Mouse (Mus musculus): Measurements from ENCODE around the gene Cacng1. TPM values are rescaled to one million over a fixed set of nuclear protein-coding genes. Genes with fewer than 3 reads are reported as not detected.

Cacng1 gene
- polyA plus RNA-seq, 1 experiment, result 0.33 TPM

DNA sequence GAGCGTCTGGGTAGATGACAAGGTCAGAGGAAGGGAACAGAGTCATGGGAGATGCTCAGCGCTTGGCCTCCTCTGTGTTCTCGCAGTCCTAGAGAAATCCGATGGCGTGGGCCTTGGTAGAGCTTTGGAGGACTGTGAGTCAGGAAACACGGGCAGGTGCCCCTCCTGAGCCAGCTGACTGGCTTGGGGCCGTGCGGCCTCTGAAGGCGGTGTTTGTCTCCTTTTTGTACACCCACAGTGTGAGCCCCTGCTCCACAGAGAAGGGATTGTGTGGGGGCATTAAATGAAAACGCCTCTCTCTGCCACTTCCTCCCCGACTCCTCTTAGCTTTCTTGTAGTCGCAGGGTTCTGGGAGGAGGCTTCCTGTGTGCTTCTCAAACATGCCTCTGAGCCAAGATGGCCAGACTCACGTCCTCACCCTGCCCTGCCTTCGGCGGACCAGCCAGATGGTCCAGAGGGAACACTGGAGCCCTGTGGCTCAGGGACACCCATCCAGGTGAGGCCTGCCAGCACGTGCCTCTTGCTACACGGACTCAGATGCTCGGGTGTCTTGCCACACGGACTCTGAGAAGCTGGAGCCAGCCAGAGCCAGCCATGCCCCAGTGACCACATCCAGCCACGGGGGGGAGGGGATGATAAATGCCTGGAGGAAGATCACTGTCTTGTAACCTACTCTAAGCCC lies 22.2 kb upstream of the Cacng1 start:
- peaks cover 2% of the 10 kb centered on the region; the same call in 1 of the 2 replicates for H3K4me1 ChIP-seq (ENCODE audit: control insufficient read depth, insufficient read depth, low read length)
- TF ChIP-seq CTCF (IDR thresholded peaks at IDR 0.05; ENCODE audit: extremely low read depth, insufficient read depth, low read length), result no peak
- TF ChIP-seq POLR2A (IDR thresholded peaks at IDR 0.05; ENCODE audit: extremely low read depth, insufficient read depth, low read length), result no peak
- H3K27ac ChIP-seq (ENCODE audit: insufficient read depth, low read length), result no peak overlapping the region
- H3K4me3 ChIP-seq (ENCODE audit: insufficient read depth, low read length), result no peak overlapping the region

DNA sequence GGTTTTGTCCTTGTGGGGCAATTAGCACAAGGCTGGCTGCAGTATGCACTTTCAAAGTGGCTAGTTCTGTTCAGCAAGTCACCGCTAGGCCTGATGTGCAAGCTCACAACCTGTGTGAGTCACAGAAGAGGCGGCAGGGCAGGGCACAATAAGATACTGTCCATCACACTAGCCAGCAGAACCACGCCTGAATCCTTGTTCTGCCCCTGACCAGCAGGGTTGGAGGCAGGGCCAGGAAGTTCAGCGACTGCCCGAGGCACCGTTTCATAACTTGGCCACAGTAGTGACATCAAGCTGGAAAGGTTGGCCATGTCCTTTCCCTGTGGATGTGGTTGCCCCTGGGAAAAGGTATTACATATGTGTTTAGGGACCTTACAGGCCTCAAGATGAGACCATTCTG lies 21.6 kb upstream of the Cacng1 start:
- Histone ChIP-seq H3K4me1 (ENCODE audit: control insufficient read depth, insufficient read depth, low read length) (peaks cover 2% of the 10 kb centered on the region; the same call in 1 of the 2 replicates), H3K27ac (ENCODE audit: insufficient read depth, low read length) (no peak overlapping the region), H3K4me3 (ENCODE audit: insufficient read depth, low read length) (no peak overlapping the region)
- TF ChIP-seq POLR2A (IDR thresholded peaks at IDR 0.05; ENCODE audit: extremely low read depth, insufficient read depth, low read length), result no peak
- no peak for TF ChIP-seq CTCF (IDR thresholded peaks at IDR 0.05; ENCODE audit: extremely low read depth, insufficient read depth, low read length)

DNA sequence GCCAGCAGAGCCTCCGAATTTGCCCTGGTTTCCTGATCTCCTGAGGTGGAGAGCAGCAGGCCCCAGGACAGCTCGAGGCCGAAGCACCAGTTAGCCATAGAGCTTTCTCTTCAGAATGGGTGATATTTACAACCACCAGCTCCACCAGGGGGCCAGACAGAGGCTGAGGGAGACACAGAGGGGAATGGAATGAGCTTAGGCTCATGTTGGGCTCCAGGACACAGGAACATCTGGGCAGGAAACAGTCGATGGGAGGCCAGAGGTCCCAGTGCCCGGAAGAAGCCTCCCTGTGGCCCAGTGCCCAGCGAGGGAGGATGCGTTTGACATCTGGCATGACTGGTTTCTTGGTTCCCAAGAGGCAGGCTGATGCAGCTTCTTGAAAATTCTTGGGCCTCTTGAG lies 17.8 kb upstream of the Cacng1 start:
- TF ChIP-seq CTCF (IDR thresholded peaks at IDR 0.05; ENCODE audit: extremely low read depth, insufficient read depth, low read length) (no peak), POLR2A (IDR thresholded peaks at IDR 0.05; ENCODE audit: extremely low read depth, insufficient read depth, low read length) (no peak)
- no peak overlapping the region for H3K27ac ChIP-seq (ENCODE audit: insufficient read depth, low read length)
- H3K4me1 ChIP-seq (ENCODE audit: control insufficient read depth, insufficient read depth, low read length), result peaks cover 2% of the 10 kb centered on the region; the same call in 1 of the 2 replicates
- H3K4me3 ChIP-seq (ENCODE audit: insufficient read depth, low read length), result no peak overlapping the region

DNA sequence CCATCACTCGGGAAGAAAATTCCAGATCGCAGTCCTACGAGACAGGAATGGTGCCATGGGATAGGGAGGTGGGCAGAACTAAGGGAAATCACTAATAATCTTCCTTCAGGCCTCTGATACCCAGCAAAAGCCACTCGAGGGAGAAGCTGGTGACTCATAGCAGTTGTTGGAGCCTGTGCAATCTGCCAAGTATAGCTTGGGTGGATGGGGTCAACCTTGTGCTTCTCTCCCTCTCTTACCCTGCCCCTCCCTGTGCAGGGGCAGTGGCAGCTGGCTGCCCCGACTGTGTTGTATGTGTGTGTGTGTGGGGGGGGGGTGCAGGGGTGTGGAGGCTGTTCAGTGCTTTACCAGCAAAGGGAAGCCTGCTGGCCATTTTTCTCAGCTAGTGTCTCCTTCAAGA lies 15.2 kb upstream of the Cacng1 start:
- H3K4me3 ChIP-seq (ENCODE audit: insufficient read depth, low read length), result no peak overlapping the region
- no peak overlapping the region for H3K27ac ChIP-seq (ENCODE audit: insufficient read depth, low read length)
- TF ChIP-seq CTCF (IDR thresholded peaks at IDR 0.05; ENCODE audit: extremely low read depth, insufficient read depth, low read length) (no peak), POLR2A (IDR thresholded peaks at IDR 0.05; ENCODE audit: extremely low read depth, insufficient read depth, low read length) (no peak)
- peaks cover 2% of the 10 kb centered on the region; the same call in 1 of the 2 replicates for H3K4me1 ChIP-seq (ENCODE audit: control insufficient read depth, insufficient read depth, low read length)

DNA sequence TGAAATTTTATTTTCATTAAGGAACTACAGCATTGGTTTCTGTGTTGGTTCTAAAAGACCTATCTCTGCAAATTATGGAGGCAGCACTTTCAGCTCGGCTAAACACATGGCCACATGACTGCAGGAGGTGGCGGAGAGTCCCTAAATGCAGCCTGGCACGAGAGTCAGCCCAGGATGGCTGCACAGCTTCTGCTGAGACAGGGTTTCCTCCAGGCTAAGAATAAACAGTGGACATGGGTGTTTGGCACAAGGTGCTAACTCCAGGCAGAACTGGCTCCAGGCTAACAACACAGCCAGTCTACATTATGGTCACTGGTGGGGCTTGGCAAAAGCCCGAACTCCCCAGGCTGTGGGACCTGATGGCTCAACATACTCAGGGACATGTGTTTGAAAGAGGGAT lies 14.6 kb upstream of the Cacng1 start:
- no peak overlapping the region for H3K27ac ChIP-seq (ENCODE audit: insufficient read depth, low read length)
- no peak overlapping the region for H3K4me3 ChIP-seq (ENCODE audit: insufficient read depth, low read length)
- H3K4me1 ChIP-seq (ENCODE audit: control insufficient read depth, insufficient read depth, low read length), result peaks cover 2% of the 10 kb centered on the region; the same call in 1 of the 2 replicates
- TF ChIP-seq POLR2A (IDR thresholded peaks at IDR 0.05; ENCODE audit: extremely low read depth, insufficient read depth, low read length) (no peak), CTCF (IDR thresholded peaks at IDR 0.05; ENCODE audit: extremely low read depth, insufficient read depth, low read length) (no peak)

DNA sequence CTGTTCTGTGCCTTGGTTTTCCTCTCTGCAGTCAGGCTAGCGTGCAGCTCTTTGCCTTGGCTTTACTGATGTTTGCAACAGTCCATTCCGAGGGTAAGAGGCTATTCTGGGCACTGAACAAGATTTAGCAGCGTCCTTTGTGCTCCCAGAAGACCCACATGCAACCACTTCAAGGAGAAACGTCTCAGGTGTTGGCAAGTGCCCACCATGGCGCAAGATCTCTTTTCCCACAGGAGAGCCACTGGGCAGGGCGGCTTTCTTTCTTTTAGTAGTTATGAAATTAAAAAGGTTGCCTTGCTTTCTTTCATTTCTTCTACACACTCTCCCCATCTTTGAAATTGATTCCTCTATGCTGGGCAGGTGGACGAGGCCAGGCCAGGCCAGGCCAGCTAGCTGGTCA lies 12.8 kb upstream of the Cacng1 start:
- no peak overlapping the region for H3K4me3 ChIP-seq (ENCODE audit: insufficient read depth, low read length)
- H3K4me1 ChIP-seq (ENCODE audit: control insufficient read depth, insufficient read depth, low read length), result peaks cover 2% of the 10 kb centered on the region; the same call in 1 of the 2 replicates
- H3K27ac ChIP-seq (ENCODE audit: insufficient read depth, low read length), result no peak overlapping the region
- TF ChIP-seq CTCF (IDR thresholded peaks at IDR 0.05; ENCODE audit: extremely low read depth, insufficient read depth, low read length) (no peak), POLR2A (IDR thresholded peaks at IDR 0.05; ENCODE audit: extremely low read depth, insufficient read depth, low read length) (no peak)

DNA sequence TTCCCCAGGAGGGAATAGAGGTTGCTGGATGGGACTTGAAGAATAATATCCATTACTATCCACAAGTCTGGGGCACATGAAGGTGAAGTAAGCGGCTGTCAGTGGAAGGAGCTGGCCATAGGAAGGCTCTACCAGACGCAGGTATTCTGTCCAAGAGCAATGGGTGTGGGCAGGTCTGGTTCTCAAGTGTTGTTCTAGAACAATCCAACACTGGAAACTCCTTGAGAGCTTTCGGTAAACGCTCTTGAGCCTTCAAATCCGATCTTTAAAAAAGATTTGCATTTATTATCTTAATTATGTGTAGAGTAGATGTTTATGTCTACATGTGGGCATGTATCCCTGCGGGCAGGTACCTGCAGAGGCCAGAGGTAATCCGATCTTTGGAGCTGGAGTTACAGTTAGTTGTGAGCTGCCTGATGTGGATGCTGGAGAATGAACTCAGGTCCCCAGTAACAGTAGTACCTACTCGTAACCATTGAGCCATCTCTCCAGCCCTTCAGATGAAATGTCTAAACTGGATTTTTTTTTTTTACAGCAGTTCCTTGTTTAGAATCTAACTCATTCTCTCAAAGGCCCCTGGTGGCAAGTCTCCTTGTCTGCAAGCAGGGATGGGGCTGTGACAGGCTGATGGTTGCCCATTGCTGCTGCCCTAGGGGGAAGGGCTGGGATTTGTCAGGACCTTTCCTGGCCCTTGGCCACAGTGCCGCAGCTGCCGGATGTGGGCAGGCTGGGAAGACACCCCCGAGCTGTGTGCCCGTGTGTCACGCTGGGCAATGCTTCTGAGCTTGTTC lies 11.9 kb upstream of the Cacng1 start:
- Histone ChIP-seq H3K4me1 (ENCODE audit: control insufficient read depth, insufficient read depth, low read length) (peaks cover 2% of the 10 kb centered on the region; the same call in 1 of the 2 replicates), H3K27ac (ENCODE audit: insufficient read depth, low read length) (no peak overlapping the region), H3K4me3 (ENCODE audit: insufficient read depth, low read length) (no peak overlapping the region)
- no peak for TF ChIP-seq CTCF (IDR thresholded peaks at IDR 0.05; ENCODE audit: extremely low read depth, insufficient read depth, low read length)
- TF ChIP-seq POLR2A (IDR thresholded peaks at IDR 0.05; ENCODE audit: extremely low read depth, insufficient read depth, low read length), result no peak

DNA sequence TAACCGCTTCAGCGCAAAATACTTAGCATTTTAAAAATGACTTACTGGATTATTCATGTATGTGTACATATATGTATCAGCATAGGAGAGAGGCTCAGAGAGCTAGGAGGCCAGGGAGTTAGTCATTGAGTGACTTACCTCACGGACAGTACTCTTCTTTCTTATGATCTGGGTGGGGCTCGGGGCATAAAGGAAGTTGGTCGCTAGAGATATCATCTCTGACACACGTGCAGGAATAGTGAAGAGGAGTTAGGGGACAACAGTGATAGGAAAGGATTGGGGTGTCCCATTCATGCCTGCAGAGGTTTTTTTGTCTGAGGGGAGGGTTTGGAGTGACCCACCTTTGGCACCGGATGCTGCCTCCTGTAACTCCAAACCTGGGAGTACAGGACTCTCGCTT lies 8.3 kb upstream of the Cacng1 start:
- TF ChIP-seq CTCF (IDR thresholded peaks at IDR 0.05; ENCODE audit: extremely low read depth, insufficient read depth, low read length) (no peak), POLR2A (IDR thresholded peaks at IDR 0.05; ENCODE audit: extremely low read depth, insufficient read depth, low read length) (no peak)
- Histone ChIP-seq H3K4me3 (ENCODE audit: insufficient read depth, low read length) (no peak overlapping the region), H3K4me1 (ENCODE audit: control insufficient read depth, insufficient read depth, low read length) (no peaks in the 10 kb centered on the region), H3K27ac (ENCODE audit: insufficient read depth, low read length) (no peak overlapping the region)

DNA sequence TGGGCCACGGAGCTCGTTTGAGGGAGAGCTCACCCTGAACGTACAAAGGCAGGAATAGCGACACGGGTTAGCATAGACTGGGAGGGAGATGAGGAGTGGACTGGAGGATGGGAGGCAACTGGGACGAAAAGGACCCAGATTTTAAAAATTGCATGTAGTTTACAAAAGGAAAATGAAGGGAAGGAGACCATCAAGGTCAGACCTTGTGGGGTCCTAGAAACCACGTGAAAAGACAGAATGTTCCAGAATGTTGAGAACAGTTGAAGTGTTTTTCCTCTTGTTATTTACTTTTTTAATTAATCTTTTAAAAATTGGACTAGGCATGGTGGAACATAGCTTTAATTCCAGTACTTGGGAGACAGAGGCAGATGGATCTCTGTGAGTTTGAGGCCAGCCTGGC lies 4.7 kb upstream of the Cacng1 start:
- Histone ChIP-seq H3K27ac (ENCODE audit: insufficient read depth, low read length) (no peak overlapping the region), H3K4me1 (ENCODE audit: control insufficient read depth, insufficient read depth, low read length) (no peaks in the 10 kb centered on the region), H3K4me3 (ENCODE audit: insufficient read depth, low read length) (no peak overlapping the region)
- TF ChIP-seq CTCF (IDR thresholded peaks at IDR 0.05; ENCODE audit: extremely low read depth, insufficient read depth, low read length), result no peak
- no peak for TF ChIP-seq POLR2A (IDR thresholded peaks at IDR 0.05; ENCODE audit: extremely low read depth, insufficient read depth, low read length)
